Mouse (Mus musculus): ENCODE results near the gene Mrps22.
A peak's percentile ranks its signal among the peaks of the same experiment; 100 is the strongest.

Mrps22 gene

DNA sequence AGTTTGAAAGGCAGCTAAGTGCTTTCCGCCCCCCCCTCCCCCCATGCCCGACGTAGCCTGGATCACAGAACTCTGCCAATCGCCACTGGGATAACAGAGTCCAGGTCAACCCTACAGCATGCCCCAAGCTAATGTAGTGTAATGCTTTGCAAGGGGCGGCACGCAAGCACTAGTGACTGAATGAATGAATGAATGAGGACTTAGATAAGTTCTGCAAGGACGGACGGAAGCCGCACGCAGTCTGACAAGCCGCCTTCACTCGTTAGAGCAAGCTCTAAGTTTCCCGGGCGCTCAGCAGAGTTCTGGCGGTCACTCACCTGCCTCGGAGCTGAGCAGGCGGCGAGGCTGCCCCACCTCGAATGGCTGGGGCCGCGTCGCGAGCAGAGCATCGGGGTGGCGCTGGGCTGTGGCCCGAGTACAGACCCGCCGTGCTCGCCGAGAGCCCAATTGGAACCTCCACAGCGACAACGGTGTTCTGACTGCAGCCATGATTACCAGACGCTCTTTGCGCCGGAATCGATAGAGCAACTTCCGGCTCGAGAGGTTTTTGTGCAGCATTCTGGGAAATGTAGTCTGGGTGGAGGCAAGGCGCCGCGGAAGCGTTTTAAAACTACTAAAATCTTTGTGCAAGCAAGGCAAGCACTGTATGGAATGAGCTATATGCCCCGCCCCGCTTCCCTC, at the start of gene Mrps22:
Gene Mrps22, minus strand, starts transcription at position 505 of the 681 bp plus-strand sequence.
- DNase-seq = peak; percentile 72

DNA sequence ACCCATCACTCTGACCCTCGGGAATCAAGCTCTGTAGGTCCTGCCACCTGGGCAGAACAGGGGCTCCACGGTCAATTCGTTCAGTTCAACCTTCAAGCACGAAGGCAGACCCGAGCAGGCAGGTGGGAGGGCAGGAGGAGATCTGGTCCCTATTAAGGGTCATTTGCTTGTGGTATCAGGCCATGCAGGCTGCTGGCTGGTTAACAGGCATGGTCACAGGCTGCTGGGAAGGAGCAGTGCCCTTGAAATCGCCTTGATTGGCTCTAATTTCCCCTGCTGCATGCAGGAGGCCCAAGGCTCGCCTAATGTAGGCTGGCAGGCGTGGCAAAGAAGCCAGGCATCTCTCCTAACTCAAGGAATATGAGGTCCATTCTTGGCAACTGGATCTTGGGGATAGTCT, 49.1 kb upstream of the Mrps22 start:
- DNase-seq = no peak

DNA sequence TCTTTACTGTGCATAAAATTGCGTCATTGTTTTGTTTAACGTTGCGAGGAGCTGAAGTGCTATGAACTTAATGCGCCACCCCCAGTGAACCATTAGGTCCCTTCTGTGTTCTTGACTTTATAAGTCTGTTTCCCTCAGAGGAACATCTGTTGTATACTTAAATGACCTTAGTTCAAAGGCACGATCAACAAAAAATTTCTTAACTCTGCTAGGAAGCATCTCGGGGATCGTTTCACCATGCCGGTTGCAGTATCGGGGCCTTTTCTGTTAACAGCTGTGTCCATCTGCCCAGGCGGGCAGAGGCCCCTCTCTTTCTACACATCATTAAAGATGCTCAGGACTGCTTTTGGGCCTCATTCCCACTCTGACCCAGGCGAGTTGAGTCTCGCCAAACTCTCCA, 46.0 kb upstream of the Mrps22 start:
- DNase-seq = no peak

DNA sequence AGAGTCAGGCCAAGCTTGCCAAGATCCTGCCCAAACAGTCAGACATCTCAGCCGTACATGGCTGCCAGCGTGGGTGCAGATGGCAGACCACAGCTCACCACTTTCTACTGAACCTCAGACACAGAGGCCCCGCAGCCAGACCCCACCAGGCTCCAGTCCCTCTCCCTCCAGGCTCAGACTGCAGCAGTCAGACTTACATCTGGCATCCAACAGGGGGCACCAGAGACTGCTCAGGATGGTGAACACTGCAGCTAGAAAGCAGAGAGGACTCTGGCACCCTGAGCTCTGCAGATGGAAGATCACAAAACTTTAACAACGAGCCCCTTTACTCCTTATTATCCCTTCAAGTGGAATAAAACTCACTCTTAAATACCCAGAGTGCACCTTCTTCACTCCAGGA, 44.3 kb upstream of the Mrps22 start:
- DNase-seq = peak; percentile 82

DNA sequence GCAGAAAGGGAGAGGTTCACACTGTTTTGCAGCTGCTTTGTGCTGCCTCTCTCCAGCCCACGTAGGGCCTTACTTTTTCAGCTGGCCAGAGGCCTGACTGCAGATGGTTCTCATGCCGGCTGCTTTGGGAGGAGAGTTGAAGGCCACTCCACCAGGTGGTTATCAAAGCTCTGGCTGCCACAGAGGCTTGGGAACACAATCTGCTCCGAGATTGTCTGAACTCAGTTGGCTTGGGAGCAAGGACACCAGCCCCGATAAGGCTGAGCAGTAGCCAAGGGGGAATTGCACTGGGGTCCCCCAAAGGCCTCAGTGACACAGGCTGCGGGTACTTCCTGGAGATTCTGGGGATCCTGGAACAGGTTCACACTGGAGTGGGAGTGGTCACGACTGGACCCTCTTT, 40.7 kb upstream of the Mrps22 start:
- no peak for DNase-seq

DNA sequence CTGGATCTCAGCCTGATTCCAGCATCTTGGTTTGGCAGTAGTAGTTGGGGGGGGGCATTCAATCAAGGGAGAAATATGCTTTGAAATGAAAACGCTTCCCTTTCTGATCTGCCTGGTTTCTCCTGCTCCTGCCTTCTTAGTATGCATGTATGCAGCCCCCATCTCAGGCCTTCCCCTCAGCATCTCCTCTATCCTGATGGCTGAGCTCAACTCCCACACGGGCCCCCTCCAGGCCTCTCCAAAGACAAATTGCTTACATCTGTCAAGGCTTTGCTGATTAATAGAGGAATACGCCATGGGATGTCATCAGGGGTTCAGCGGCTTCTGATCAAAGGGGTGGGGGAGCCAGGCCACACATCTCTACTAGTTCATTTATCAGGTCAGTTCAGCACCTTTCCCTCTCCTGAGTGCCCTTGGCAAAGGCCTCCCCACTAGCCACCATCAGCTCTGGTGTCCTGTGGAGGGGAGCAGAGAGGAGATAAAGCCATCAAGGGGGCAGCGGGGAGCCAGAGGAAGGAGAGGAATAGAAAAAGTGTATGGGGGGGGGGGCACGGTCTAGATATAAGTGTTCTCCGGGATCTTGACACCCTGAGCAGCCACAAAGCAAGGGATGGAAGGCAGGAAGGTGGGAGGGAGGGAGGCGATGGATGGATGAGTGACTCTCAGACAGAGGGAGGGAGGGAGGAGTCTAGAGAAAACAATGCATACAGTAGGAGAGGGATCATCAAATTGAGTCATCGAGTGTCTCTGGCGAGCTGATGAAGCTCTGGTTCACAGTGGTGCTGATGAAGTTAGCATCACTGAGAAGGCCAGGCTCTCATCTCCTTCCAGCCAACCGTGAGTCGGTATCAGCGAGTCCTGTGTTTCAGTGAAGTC, 32.1 kb upstream of the Mrps22 start:
- no peak for DNase-seq

DNA sequence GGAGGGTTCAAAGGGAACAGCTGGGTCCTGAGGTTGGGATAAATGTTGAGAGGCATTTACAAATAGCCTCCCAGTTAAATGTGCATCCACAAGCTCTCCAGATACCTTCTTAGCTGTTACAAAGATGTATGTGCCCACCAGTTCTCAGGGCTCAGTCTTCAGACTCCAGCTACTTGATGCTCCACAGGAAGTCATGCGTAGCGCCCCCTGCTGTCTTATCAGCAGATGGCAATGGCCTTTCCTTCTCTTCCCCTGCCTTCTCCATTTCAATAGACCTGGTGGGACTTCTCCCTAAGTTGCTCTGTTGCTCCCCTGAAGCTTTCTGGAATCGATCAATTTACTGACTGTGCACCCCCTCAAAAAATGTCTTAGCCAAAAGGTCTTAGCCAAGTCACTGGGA, 27.0 kb upstream of the Mrps22 start:
- DNase-seq = no peak

DNA sequence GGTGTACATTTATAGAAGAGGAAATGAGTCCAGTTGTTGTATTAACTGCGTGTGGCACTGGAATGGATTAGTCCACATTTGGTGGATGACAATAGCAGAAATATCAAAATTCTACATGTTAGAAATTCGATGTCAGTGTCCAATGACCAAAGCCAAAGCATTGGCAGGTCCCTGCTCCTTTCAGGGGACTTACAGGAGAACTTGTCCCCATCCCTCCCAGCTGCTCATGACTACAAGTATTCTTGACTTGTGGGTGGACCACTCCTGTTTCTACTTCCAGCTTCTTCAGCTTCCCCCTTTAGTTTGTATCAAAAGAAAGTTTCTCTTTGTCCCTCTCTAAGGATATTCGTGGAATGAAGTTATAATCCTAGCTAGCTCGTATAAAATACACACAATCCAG, 3.4 kb upstream of the Mrps22 start:
- no peak for DNase-seq

DNA sequence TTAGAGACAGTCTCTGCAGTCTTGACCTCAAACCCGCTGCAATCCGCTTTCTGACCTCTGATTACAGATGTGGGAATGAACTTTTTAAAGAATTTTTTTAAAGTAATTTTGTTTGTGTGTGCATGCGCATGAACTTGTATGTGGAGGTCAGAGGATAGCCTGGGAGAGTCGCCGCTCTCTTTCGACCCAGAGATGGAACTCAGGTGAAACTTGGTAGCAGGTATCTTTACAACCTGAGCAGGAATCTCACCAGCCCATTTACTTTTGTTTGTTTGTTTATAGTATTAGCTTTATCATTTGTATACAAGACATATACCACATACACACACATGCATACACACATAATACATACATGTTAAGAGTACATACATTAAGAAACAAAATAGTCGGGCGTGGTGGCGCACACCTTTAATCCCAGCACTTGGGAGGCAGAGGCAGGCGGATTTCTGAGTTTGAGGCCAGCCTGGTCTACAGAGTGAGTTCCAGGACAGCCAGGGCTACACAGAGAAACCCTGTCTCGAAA, 438 bp upstream of the Mrps22 start:
- no peak for DNase-seq

DNA sequence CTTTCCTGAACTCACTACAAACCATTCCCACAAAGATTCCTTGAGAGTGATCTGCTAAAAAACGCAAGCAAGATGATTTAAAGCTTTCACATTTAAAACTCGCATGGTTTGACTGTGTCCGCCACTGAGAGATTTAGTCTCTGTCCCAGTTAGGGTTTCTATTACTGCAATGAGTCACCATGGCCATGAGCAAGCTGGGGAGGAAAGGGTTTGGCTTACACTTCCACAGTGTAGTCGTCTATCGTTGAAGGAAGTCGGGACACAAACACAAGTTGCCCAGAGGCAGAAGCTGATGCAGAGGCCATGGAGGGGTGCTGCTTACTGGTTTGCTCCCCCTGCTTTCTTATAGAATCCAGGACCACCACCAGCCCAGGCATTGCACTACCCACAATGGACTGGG, 1.4 kb downstream of the Mrps22 start:
- no peak for DNase-seq

DNA sequence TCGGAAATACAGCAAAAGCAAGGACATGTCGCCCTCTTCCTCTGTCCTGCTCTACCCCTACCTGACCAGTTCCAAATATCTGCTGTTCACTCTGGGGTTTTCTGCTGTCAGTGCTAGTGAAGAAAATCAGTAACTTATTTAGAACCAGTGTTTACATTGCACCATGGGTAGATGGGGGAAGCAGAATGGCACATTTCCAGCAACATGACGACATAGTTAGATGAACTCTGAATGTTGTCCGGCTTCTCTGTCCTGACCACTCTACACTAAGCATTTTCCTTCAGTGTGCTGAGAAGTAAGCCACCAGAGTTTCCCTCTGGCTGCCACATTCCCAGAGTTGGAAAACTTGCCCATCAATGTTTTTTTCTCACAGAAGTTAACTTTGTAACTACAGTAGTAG, 17.6 kb downstream of the Mrps22 start:
- no peak for DNase-seq

DNA sequence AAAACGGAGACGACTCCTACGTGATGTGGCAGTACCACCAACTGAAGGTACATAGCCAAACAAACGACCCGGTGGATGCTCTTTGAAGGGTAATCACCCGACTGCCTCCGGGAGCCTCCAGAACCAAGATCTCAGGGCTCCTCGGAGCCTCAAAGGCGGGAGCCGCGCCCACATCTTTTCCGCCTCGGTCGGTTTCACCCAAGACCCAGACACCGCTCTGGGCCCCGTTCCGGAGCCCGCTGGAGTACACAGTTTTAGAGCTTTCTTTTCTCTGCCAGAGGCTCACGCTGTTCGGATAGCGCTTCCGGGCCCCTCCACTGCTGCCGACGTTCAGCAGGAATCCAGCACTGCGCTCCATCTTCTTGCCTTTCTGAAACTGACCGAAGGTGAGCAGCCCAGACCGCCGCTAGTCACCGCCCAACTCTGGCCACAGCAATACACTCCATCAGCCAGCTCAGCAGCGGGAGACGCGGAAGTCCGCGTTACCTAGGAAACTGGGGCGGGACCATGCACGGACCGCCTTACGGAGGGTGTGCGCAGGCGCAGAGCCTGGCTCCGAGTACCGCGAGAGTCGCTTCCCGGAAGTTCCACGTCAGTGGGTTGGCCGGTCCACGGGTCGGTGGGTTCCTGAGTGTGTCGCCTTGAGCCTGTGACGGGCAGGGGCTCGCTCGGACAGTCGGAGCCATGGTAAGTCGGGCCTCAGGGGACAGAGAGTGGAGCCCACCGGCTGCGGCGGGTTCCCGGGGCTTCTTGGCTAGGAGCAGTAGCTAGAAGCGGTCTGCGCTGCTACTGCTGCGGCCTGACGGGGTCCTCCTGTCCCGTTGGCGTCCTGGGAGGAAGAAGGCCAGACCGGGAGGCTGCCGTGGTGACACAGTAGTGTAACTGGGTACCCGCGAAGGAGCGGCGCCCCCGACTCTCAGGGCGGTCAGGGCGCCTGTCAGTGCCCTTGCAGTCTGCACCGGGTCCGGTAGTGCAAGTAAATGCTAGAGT, 38.0 kb downstream of the Mrps22 start, which contains the start of gene Copb2:
Gene Copb2, plus strand, starts transcription at position 585 of the 990 bp plus-strand sequence.
- DNase-seq = peak; percentile 100

DNA sequence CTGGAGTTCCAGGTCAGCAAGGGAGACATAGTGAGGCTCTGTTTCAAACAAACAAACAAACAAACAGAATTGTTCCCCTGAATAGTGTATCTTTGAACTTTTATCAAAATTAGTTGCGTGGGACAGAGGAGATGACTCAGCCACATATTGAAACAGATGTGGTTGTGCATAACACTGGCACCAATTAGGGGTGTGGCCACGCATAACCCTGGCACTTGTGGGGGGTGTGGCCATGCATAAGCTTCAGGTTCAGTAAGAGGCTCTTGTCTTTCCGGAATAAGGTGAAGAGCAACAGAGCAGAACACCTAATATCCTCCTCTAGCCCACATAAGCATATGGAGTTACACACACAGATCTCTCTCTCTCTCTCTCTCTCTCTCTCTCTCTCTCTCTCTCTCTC, 57.4 kb downstream of the Mrps22 start:
- DNase-seq = no peak
